Mouse (Mus musculus): ENCODE measurements around the gene Gm48552. TPM values are rescaled to one million over a fixed set of nuclear protein-coding genes. Genes with fewer than 3 reads are reported as not detected.
A peak's percentile ranks its signal among the peaks of the same experiment; 100 is the strongest.

Gene Gm48552
- polyA plus RNA-seq, 1 experiment = 1.0 TPM

DNA sequence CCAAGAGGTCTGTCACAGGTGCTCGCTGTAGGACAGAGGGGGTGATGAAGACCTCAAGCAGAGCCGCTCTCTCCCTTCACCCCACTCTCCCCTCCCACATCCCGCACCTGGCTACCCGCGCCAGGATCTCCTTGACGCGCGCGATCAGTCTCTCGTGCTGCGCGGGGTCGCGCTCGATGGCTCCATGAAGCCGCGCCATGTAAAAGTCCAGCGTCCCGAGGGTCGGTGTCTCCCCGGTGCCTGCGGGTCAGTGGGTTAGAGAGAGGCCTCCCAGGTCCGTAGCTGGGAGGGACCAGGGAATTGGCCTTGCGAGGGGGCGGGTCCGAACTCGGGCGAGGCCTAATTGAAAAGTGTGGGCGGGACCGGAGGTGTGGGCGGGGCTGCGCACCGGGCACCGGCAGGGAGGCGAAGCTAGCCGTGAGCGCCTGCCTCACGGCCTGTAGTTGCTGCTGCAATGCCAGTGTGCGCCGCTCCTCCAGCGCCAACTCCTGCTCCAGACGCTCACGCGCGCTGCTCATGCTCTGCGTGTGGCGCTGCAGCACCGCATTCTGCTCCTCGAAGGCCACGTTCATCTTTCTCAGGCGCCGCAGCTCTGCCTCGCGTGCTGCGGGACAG, 42.2 kb upstream of the Gm48552 start:
- Histone ChIP-seq H3K4me3 (ENCODE audit: insufficient read depth, low read depth, low read length) (peak overlapping the region; percentile 20; the same call in 1 of the 2 replicates), H3K36me3 (ENCODE audit: control insufficient read depth, insufficient read depth, low read length) (no peaks in the 10 kb centered on the region), H3K27ac (ENCODE audit: insufficient read depth, low read depth, low read length) (0 out of 2 replicates have a peak overlapping the region, but pooled peaks have one; percentile 6), H3K27me3 (replicated peaks; ENCODE audit: control insufficient read depth, insufficient read depth, low read length) (no peaks in the 10 kb centered on the region), H3K4me1 (ENCODE audit: control insufficient read depth, insufficient read depth, low read length) (peaks cover 10% of the 10 kb centered on the region; the same call in 1 of the 2 replicates)
- 22% methylated on average over 55 of the region's 55 CpGs for WGBS
- peak; percentile 87 for DNase-seq
- peak; percentile 39 for TF ChIP-seq POLR2A (IDR thresholded peaks at IDR 0.05; ENCODE audit: low read depth, low read length)
- TF ChIP-seq CTCF (conservative IDR thresholded peaks at IDR 0.05; ENCODE audit: insufficient read depth, insufficient read length, low read depth, low read length) = no peak; the same call in 1 of the 2 replicates

DNA sequence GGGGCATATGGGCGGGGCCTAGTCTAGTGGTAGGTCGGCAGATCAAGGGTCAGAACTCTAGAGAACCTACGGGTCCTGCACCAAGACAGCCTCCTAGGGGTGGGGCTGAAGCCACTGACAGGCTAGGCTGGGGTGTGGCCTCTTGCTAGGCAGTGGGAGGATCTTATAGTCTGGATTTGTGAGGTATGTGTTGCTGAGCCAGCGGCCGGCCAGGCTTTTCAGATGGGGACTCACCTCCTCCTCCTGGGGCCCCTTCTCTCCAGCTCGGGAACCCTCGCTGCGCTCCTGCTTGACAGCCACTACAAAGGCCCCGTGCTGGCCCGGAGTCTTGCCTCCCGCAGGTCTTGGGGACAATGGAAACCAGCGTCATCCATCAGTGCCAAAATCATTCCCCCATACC, 39.7 kb upstream of the Gm48552 start:
- Histone ChIP-seq H3K4me3 (ENCODE audit: insufficient read depth, low read depth, low read length) (peak overlapping the region; percentile 95), H3K36me3 (ENCODE audit: control insufficient read depth, insufficient read depth, low read length) (no peaks in the 10 kb centered on the region), H3K27me3 (replicated peaks; ENCODE audit: control insufficient read depth, insufficient read depth, low read length) (no peaks in the 10 kb centered on the region), H3K27ac (ENCODE audit: insufficient read depth, low read depth, low read length) (no peak overlapping the region), H3K4me1 (ENCODE audit: control insufficient read depth, insufficient read depth, low read length) (peaks cover 10% of the 10 kb centered on the region; the same call in 1 of the 2 replicates)
- DNase-seq = peak; percentile 82
- 9% methylated on average over 12 of the region's 12 CpGs for WGBS
- TF ChIP-seq POLR2A (IDR thresholded peaks at IDR 0.05; ENCODE audit: low read depth, low read length) (no peak), CTCF (conservative IDR thresholded peaks at IDR 0.05; ENCODE audit: insufficient read depth, insufficient read length, low read depth, low read length) (no peak)

DNA sequence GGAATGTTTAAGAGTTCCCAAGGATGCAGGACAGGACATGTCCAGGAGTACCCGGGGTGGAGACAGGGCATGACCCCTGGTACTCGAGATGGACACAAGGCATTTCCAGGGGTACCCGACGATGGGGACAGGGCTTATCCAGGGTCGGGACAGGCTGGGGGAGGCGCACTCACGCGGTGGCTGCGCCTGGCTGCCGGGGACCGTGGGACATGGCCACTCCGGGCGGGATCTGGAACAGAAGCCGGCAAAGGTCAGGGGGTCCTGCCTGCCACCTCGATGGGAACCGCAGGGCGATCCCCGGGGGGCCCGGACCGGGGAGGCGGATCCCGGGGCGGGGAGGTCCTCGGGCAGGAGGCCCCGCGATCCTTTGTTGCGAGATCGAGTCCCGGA, 38.8 kb upstream of the Gm48552 start:
- no peak for DNase-seq
- H3K4me1 ChIP-seq (ENCODE audit: control insufficient read depth, insufficient read depth, low read length) = peaks cover 10% of the 10 kb centered on the region; the same call in 1 of the 2 replicates
- TF ChIP-seq POLR2A (IDR thresholded peaks at IDR 0.05; ENCODE audit: low read depth, low read length) (no peak), CTCF (conservative IDR thresholded peaks at IDR 0.05; ENCODE audit: insufficient read depth, insufficient read length, low read depth, low read length) (no peak)
- WGBS = under 1% methylated on average over 29 of the region's 29 CpGs
- H3K27me3 ChIP-seq (replicated peaks; ENCODE audit: control insufficient read depth, insufficient read depth, low read length) = no peaks in the 10 kb centered on the region
- H3K36me3 ChIP-seq (ENCODE audit: control insufficient read depth, insufficient read depth, low read length) = no peaks in the 10 kb centered on the region
- H3K27ac ChIP-seq (ENCODE audit: insufficient read depth, low read depth, low read length) = peak overlapping the region; percentile 62
- H3K4me3 ChIP-seq (ENCODE audit: insufficient read depth, low read depth, low read length) = peak overlapping the region; percentile 95

DNA sequence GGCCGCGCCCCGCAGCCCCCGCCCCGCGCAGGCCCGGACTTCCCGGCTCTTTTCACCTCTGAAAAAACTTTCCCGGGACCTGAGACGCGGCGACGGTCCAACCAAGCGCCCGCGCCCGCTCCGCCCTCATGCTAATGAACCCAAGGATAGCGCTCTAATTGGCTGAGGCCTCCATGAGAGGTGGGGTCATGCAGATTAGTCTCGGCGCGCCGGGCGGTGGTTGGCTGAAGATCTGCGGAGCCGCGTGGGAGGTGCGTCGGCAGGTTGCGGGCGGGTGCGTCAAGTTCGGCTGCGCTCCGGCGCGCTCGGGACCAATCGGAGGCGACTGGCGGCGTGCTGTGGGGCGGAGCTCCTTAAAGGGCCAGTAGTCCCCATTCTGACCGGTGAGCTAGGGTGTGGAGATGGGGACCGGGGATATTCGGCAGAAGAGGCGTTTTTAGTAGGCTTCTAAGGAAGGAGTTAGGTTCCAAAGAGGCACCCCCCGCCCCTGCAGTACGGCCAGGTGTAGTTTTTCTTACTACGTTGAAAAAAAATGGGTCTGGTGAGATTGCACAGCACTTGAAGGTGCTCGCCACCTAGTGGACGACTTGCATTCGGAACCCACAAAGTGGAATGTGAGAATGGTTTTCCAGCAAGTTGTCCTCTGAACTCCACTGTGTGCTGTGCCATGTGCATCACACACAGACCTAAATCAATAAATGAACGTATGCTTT, 38.3 kb upstream of the Gm48552 start, which contains the start of gene Hmg20b:
Hmg20b (minus strand) TSS at position 130 of the 713 bp plus-strand sequence.
- Histone ChIP-seq H3K36me3 (ENCODE audit: control insufficient read depth, insufficient read depth, low read length) (no peaks in the 10 kb centered on the region), H3K4me1 (ENCODE audit: control insufficient read depth, insufficient read depth, low read length) (peaks cover 10% of the 10 kb centered on the region; the same call in 1 of the 2 replicates), H3K4me3 (ENCODE audit: insufficient read depth, low read depth, low read length) (peak within 1 kb of the TSS; percentile 95), H3K27ac (ENCODE audit: insufficient read depth, low read depth, low read length) (peak within 1 kb of the TSS; percentile 85), H3K27me3 (replicated peaks; ENCODE audit: control insufficient read depth, insufficient read depth, low read length) (no peaks in the 10 kb centered on the region)
- TF ChIP-seq POLR2A (IDR thresholded peaks at IDR 0.05; ENCODE audit: low read depth, low read length) (no peak), CTCF (conservative IDR thresholded peaks at IDR 0.05; ENCODE audit: insufficient read depth, insufficient read length, low read depth, low read length) (peak; percentile 87)
- WGBS = under 1% methylated on average over 54 of the region's 54 CpGs
- DNase-seq = peak; percentile 100

DNA sequence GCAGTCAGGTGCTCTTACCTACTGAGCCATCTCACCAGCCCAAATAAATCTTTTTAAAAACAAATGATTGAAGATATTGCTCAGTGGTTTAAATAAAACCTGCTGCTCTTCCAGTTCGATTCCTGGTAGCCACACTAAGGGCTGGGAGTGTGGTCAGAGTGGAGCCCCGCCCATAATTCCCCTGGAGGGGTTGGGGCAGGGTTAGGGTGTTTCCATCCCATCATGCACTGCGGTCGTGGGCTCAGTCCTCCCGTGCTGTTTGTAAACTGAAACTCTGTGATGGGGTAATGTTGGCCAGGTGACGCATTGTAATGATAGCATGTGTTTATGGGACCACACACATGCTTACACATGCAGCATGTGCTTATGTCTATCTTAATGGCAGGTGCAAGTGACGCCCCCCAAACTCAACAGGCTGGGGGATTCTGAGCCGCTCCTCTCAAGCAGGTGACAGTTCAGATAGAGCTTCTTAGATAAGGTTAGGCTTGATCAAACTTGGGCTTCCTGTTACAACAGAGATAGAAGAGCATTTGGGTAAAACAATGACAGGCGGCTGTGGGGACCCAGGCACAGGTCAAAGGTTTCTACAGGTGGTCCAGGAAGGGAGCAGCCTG, 37.0 kb upstream of the Gm48552 start:
- H3K4me3 ChIP-seq (ENCODE audit: insufficient read depth, low read depth, low read length) = no peak overlapping the region
- TF ChIP-seq POLR2A (IDR thresholded peaks at IDR 0.05; ENCODE audit: low read depth, low read length) (no peak), CTCF (conservative IDR thresholded peaks at IDR 0.05; ENCODE audit: insufficient read depth, insufficient read length, low read depth, low read length) (no peak)
- WGBS = 36% methylated on average over 9 of the region's 9 CpGs
- H3K36me3 ChIP-seq (ENCODE audit: control insufficient read depth, insufficient read depth, low read length) = no peaks in the 10 kb centered on the region
- no peaks in the 10 kb centered on the region for H3K27me3 ChIP-seq (replicated peaks; ENCODE audit: control insufficient read depth, insufficient read depth, low read length)
- H3K4me1 ChIP-seq (ENCODE audit: control insufficient read depth, insufficient read depth, low read length) = peaks cover 17% of the 10 kb centered on the region
- no peak for DNase-seq
- H3K27ac ChIP-seq (ENCODE audit: insufficient read depth, low read depth, low read length) = no peak overlapping the region

DNA sequence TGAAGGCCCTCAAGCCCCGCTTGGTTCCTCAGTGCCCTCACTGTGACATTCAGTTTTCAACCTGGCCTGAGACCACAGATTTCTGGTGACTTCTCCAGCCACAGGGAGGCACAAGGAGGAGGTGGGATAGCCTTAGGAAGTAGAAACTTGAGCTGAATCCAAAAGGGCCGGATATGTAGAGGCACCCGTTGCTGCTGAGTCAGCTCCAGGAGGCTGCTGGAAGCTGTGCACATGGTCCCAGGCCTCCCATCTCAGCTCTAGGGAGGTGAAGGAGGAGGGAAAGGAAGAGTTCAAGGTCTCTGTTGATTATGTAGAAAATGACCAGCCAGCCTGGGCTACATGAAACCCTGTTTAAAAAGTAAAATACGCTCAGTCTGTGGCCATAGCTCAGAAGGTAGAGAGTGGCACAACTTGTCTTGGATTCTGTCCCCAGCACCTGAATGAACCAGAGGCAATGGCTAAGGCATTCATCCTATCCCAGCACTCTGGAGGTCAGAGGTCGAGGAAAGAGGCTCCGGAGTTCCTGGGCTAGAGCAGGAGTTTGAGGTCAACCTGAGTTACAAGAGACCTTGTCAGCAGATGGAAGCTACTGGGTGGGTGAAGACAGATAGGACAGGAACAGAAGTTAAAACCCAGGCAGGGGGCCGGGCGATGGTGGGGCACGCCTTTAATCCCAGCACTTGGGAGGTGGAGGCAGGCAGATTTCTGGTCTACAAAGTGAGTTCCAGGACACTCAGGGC, 33.9 kb upstream of the Gm48552 start:
- H3K36me3 ChIP-seq (ENCODE audit: control insufficient read depth, insufficient read depth, low read length) = no peaks in the 10 kb centered on the region
- TF ChIP-seq CTCF (conservative IDR thresholded peaks at IDR 0.05; ENCODE audit: insufficient read depth, insufficient read length, low read depth, low read length) (no peak), POLR2A (IDR thresholded peaks at IDR 0.05; ENCODE audit: low read depth, low read length) (no peak)
- peak; percentile 27 for DNase-seq
- H3K27ac ChIP-seq (ENCODE audit: insufficient read depth, low read depth, low read length) = no peak overlapping the region
- H3K4me1 ChIP-seq (ENCODE audit: control insufficient read depth, insufficient read depth, low read length) = peaks cover 19% of the 10 kb centered on the region
- no peak overlapping the region for H3K4me3 ChIP-seq (ENCODE audit: insufficient read depth, low read depth, low read length)
- 71% methylated on average over 9 of the region's 9 CpGs for WGBS
- no peaks in the 10 kb centered on the region for H3K27me3 ChIP-seq (replicated peaks; ENCODE audit: control insufficient read depth, insufficient read depth, low read length)

Data from kidney, adult 2 months (tissue).